In genomic region chr3:55646437-55646836, GRCm38 (mm10) we compare ENCODE assay signal across 20 mouse cellular contexts.
"Had no signal": no experiment of that assay in that cellular context is flagged by ENCODE, and none has a peak within 500 bp of the region (broad histone marks: within the 10 kb centered on the region; RNA-seq: fewer than 3 reads in every experiment).

No protein-coding gene starts in this region.

- H3K36me3 ChIP-seq: stomach, embryonic 15.5 days had no signal

- ATAC-seq: liver, postnatal 0 days; lung, postnatal 0 days; midbrain, embryonic 13.5 days had no signal

- H3K4me2 ChIP-seq: limb, embryonic 15.5 days; liver, embryonic 11.5 days; lung, embryonic 14.5 days; midbrain, embryonic 13.5 days; neural tube, embryonic 13.5 days; stomach, embryonic 15.5 days had no signal

- H3K4me1 ChIP-seq: stomach, embryonic 15.5 days had no signal

- H3K9me3 ChIP-seq: limb, embryonic 15.5 days; megakaryocyte, embryonic 14.5 days; midbrain, embryonic 10.5 days; midbrain, embryonic 13.5 days; neural tube, embryonic 13.5 days; stomach, embryonic 15.5 days had no signal

- DNase-seq: kidney, adult 9 months; kidney, postnatal 14 days; layer of hippocampus, adult 9-11 months; liver, postnatal 0 days; lung, embryonic 14.5 days; retina, postnatal 1 day; right cerebral cortex, postnatal 25 days; spleen, adult 18-20 months; thymus, postnatal 25 days had no signal

- H3K27me3 ChIP-seq: limb, embryonic 15.5 days; midbrain, embryonic 13.5 days; neural tube, embryonic 13.5 days; stomach, embryonic 15.5 days had no signal

- H3K4me3 ChIP-seq: layer of hippocampus, adult 2 months; limb, embryonic 15.5 days; megakaryocyte, embryonic 14.5 days; midbrain, embryonic 10.5 days; midbrain, embryonic 13.5 days; myocyte; neural tube, embryonic 13.5 days; stomach, embryonic 15.5 days had no signal

- H3K27ac ChIP-seq: layer of hippocampus, adult 2 months; liver, embryonic 14.5 days; midbrain, embryonic 10.5 days; midbrain, embryonic 13.5 days; neural tube, embryonic 13.5 days; stomach, embryonic 15.5 days had no signal

- H3K9ac ChIP-seq: limb, embryonic 15.5 days; liver, embryonic 14.5 days; liver, postnatal 0 days; lung, embryonic 14.5 days; midbrain, embryonic 13.5 days; neural tube, embryonic 13.5 days; stomach, embryonic 15.5 days had no signal
